Mouse (Mus musculus) gastrocnemius, adult 18-20 months (tissue): Measurements from ENCODE around the gene Nhsl1. TPM values are rescaled to one million over a fixed set of nuclear protein-coding genes. Genes with fewer than 3 reads are reported as not detected.
A peak's percentile ranks its signal among the peaks of the same experiment; 100 is the strongest.

Experiments
- DNase-seq: peaks from one replicate; pipeline ENCODE4 v3.0.0; 2021; ENCODE audit warnings: low spot score
- long read RNA-seq, 2 experiments: library from polyadenylated mRNA; stranded (forward); transcript quantifications; one replicate each; pipeline ENCODE4 v2.0.0; 2021
- total RNA-seq, 2 experiments: library from RNA; stranded (reverse); gene quantifications; 2 replicates each; pipeline ENCODE4 v1.2.3; 2021

The Nhsl1 gene
- total RNA-seq: 1 to 10 TPM; 5.8 to 6.3 TPM
- long read RNA-seq, experiment 1, full-length matches to known transcripts: 1 of 10 reads
- long read RNA-seq, experiment 1, partial matches to known transcripts: 8 of 10 reads
- long read RNA-seq, experiment 1, other reads (novel, unspliced or antisense): 1 of 10 reads
- long read RNA-seq, experiment 2, partial matches to known transcripts: 6 of 6 reads
- long read RNA-seq, experiment 2, other reads (novel, unspliced or antisense): 0 of 6 reads

GRCm38 (mm10) chr10:18318916-18319481 is at the start of gene Nhsl1:
TSS of gene Nhsl1 (plus strand) at chr10:18318985.
- DNase-seq: peak; percentile 36

DNA sequence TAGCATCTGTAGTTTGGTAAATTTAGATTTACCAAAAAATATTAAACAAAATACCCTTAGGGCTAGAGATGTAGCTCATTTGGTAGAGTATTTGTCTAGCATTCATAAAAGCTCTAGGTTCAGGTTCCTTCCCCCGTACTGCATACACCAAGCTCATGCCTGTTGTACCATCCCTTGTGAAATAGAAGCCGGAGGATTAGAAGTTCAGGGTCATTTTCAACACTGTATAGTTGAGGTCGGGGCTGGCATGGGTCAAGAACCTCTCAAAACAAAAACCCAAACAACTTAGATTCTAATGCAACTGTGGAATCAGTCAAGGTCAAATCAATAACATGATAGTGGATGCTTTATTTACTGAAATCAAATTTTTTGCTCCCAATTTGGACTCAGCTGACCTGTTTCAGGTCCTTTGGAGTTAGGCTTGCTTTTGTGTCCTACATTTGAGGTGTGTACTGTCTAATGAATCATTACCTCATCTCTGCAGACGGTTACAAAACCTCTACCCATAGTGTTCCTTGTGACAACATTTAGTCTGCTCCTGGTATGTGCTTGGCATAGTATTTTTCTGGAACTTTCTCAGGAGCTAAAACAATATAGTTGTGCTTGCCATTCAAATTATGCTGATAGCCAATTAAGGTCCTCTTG is 42.6 kb upstream of the Nhsl1 start:
- no peak for DNase-seq

DNA sequence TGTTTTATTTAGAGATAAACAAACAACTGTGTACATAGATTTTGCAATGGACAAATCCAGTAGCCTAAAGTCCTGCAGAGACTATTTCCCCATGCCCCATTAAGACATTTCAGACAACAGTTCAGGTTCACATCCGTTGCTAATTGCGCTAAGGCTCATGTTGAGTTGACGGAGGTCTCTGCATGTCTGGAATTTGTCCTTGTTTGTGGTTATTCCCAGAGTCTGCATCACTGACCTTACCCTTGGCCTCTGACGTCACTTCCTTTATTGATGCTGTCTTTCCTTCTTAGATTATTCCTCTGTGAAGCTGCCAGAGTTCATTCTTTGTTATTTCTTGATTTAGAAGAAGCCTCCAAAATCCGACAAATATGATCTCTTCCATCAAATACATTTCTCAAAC is 34.8 kb upstream of the Nhsl1 start:
- no peak for DNase-seq

DNA sequence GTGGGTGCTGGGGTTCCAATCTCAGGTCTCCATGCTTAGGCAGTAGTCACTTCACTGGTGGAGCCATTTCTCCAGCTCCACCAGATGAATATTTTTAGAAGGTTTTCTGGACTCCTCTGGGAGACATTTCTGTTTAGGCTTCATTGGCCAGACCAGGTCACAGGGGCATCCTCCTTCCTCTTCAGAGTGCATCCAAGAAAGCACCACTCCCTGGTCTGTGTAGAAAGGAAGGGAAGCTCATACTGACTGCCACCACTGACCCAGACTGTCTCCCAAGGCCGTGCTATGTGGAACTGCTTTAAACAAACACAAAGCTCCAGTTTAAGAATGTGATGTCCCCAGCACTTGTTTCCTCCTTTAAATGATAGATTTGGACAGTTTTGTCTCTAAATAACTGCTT is 29.3 kb upstream of the Nhsl1 start:
- DNase-seq: no peak

- DNase-seq: no peak
These were observed 13.7 kb upstream of the Nhsl1 start for GRCm38 (mm10) chr10:18305106-18305505.

DNA sequence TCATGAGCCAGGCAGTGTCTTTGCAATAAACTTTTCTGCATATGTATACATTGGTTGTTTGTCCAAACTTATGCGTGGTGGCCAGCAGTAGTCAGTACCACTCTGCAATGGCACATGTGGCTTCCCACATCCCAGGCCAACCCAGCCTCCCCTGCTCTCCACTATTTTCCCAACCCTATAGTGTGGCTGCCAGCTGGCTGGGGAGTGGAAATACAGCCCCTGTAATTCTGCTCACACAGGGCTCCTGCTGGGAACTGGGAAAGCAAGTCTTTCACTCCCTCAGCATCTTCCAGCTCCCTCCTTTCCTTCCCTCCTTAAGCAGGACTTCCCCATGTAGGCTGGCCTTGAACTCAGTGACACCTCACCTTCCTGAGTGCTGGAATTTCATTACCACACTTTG is 3.7 kb upstream of the Nhsl1 start:
- no peak for DNase-seq

GRCm38 (mm10) chr10:18317521-18317920 is 1.3 kb upstream of the Nhsl1 start:
- no peak for DNase-seq

DNA sequence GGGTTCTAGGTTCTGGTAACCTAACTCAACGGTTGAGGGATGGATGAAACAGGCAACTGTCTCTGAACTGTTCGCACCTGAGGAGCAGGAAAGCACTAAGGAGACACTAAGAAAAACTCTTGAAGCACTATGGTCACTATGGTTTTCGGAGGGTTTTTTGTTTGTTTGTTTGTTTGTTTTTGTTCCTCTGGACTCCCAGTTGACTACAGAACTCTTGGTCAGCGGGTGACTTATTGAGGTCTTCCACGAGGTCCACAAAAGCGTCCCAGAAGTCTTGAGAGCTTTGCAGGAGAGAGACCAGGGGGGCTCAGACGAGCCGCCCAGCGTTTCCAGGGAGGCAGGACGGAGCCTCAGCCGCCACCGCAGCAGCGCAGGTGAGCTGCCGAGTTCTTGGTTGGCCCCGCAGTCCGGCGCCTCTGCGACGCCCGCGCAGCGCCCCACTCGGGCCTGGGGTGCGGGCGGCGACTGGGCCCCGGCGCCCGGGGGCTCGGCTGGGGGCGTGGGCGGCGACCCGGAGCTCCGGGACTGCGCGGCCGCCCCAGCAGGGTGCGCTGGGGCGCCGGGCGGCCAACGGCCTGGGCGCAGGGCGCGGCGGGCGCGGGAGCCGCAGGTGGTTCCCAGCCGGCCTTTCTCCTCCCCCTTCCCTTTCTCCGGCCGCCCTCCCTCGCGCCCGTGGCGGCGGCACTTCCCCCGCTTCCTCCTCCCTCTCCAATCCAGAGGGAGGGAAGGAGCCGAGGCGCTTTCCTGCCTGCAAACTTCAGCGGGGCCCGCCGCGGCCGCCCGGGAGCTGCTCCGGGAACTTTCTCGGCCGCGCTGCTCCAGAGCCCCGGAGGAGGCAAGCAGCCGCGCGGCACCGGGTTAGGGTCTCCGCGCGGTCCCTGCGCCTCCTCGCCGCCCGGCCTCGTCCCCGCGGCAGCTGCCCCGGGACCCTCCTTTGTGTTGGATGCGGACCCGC is 547 bp upstream of the Nhsl1 start:
- DNase-seq: peak; percentile 51

DNA sequence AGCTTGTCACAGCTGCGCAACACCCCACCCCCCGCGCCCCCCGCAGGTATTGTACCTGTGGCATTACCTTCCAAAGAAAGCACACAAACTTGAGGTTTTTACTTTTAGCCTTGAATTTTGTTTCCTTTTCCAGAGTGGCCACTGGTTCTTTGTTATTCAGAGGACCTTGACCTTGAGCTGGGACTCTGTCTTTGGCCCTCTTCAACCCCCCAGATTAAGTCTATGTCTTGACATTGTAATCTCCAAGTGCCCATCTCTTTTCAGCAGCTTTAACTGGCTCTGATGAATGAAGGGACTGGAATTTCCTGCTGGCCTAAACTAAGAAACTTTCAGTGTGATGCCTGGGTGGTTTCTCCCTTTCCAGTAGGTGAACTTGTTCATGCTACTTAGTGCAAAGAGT is 906 bp downstream of the Nhsl1 start:
- no peak for DNase-seq

DNA sequence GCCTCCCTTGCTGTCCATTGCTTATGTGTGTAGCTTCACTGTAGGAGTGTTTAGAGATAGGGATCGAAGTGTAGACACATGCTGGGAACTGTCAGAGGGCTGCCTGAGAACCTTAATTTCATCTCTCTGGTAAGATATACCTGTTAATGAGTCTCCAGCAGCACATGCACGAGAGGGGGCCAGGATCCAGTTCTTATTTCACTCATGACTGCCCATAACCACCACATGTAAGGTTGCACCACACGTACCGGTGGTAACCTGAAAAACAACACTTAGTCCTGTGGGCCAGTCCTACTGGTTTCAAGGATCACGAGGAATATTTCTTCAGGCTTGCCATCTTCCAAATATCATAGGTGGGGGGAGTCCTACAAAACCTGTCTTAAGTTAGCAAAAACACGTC is 3.1 kb downstream of the Nhsl1 start:
- no peak for DNase-seq

DNA sequence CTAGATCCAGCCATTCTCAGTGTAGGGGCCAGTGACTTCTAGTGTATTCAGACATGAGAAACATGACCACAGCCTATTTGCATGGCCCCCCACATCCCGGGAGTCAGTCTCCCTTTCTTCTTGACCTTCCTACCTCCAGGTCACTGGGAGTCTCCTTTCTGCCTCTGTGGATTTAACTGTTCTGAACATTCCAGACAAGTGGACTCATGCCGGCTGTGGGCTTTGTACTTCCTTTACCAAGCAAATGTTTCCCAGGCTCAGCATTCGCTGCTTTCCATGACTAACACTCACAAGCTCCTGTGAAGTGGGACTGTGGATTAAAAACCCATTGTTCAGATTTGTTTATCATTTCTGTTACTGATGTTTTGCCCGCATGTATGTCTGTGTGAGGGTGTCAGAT is 4.9 kb downstream of the Nhsl1 start:
- no peak for DNase-seq

- DNase-seq: no peak
These were observed 9.6 kb downstream of the Nhsl1 start for GRCm38 (mm10) chr10:18328331-18328908.

GRCm38 (mm10) chr10:18329096-18330038 is 10.6 kb downstream of the Nhsl1 start:
- peak; percentile 51 for DNase-seq

DNA sequence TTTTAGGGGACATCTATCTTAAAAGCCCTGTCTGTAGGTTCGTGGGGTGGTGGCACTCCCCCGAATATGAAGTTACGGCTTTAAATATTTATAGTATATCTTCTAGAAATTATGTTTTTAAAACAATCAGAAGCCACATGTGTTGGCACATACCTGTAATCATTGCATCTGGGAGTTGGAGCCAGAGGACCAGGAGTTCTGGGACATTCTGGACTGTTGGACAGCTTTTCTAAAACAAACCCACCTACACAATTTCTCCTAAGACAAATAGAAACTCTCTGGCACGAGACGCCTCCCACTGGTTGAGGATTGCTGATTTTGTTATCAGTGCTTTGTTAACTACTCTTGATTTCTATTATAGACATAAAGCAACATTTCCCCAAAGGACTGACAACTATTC is 11.7 kb downstream of the Nhsl1 start:
- no peak for DNase-seq

DNA sequence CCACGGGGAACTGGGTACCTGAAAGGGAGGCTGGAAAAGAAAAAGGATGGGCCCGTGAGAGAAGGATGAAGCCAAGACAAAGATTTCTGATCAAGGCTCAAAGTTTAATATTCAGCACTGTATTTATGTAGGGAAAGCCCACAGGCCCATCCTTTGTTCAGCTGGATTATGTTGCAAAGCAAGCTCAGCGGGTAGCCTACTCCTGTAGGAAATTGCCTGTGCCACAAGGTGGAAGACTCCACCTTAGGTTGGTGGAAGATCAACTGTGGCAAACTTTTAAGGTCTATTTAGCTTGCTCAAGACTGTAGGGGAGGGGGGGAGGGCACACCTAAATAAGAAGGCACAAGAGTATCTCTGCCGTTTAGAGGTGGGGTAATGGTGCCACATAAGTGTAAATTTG is 14.8 kb downstream of the Nhsl1 start:
- no peak for DNase-seq

- DNase-seq: no peak
These were observed 15.4 kb downstream of the Nhsl1 start for GRCm38 (mm10) chr10:18334176-18334575.

GRCm38 (mm10) chr10:18334734-18335133 is 15.9 kb downstream of the Nhsl1 start:
- no peak for DNase-seq

GRCm38 (mm10) chr10:18337725-18338124 is 18.9 kb downstream of the Nhsl1 start:
- DNase-seq: no peak

DNA sequence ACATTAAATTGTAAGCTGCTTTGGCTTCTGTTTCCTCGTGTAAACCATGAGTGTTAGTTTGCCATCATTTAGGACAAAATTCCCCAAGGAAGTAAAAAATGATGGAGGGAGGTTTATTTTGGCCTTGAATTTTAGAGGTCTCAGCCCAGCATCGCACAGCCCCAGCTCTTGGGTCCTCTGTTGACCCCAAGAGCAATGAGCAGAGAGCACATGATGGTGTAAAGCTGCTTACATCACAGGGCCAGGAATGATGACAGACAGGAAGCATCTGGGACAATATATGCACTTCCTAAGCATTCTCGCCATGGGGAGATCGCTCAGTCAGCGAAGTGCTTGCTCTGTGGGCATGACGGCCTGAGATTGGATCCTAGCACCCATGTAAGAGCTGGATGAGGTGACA is 20.6 kb downstream of the Nhsl1 start:
- DNase-seq: no peak

- DNase-seq: no peak
These were observed 22.1 kb downstream of the Nhsl1 start for GRCm38 (mm10) chr10:18340930-18341329.
